Mouse (Mus musculus): ENCODE results near the gene Nxf1.

Nxf1 gene

DNA sequence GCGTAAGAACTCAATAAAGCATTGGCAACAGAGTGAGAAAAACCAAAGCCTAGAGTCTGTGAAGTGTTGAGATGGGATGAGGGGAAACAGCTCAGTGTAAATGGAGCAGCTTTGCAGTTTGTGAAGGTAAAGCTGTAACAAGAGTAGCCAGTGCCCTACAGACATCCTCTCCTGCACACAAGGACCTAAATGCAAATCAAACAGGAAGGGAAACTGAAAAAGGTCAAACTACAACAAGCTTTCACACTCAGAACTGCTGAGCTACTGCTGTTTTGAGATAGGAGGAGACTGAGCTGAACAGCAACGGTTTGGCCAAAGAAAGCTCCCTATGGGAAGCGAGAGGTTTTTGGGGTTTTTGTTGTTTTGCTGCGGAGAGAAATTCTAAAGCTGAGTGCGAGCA lies 49.9 kb downstream of the Nxf1 start:
- H3K4me3 ChIP-seq (replicated peaks; ENCODE audit: low read length): 0 out of 2 replicates have a peak overlapping the region, but pooled peaks have one; percentile 17
- peaks cover 54% of the 10 kb centered on the region for H3K4me1 ChIP-seq (replicated peaks; ENCODE audit: low read depth, low read length)
- no peaks in the 10 kb centered on the region for H3K27me3 ChIP-seq (ENCODE audit: insufficient read depth, low read length)
- H3K9me3 ChIP-seq (ENCODE audit: low read length): no peaks in the 10 kb centered on the region
- TF ChIP-seq POU5F1 (IDR thresholded peaks at IDR 0.05; ENCODE audit: borderline replicate concordance, low read length) (no peak), NANOG (IDR thresholded peaks at IDR 0.05; ENCODE audit: borderline replicate concordance, low read length) (no peak), CTCF (conservative IDR thresholded peaks at IDR 0.05; ENCODE audit: low read length) (no peak)
- peaks cover 86% of the 10 kb centered on the region for H3K36me3 ChIP-seq (ENCODE audit: insufficient read depth, low read length)

DNA sequence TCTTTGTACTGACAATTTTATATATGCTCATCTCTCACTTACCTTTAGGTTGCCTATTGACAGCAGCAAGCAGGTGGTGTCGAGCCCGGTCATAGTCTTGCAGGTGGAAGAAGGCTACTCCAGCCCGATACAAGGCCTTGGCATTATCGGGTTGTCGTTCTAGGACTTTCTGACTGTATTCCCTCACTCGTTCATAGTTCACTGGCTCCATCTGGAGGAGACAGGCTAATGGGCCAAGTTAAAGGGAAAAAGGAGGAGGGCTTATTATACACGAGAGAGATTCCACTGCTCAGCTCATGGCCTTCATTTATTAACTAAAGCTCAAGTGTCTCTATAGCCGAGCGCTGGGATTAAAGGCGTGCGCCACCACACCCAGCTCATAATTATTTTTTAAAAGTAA lies 58.9 kb downstream of the Nxf1 start:
- H3K36me3 ChIP-seq (ENCODE audit: insufficient read depth, low read length): peaks cover 75% of the 10 kb centered on the region
- H3K9me3 ChIP-seq (ENCODE audit: low read length): no peaks in the 10 kb centered on the region
- no peak overlapping the region for H3K4me3 ChIP-seq (replicated peaks; ENCODE audit: low read length)
- peaks cover 36% of the 10 kb centered on the region for H3K4me1 ChIP-seq (replicated peaks; ENCODE audit: low read depth, low read length)
- H3K27me3 ChIP-seq (ENCODE audit: insufficient read depth, low read length): no peaks in the 10 kb centered on the region
- TF ChIP-seq NANOG (IDR thresholded peaks at IDR 0.05; ENCODE audit: borderline replicate concordance, low read length) (no peak), CTCF (conservative IDR thresholded peaks at IDR 0.05; ENCODE audit: low read length) (no peak), POU5F1 (IDR thresholded peaks at IDR 0.05; ENCODE audit: borderline replicate concordance, low read length) (no peak)

DNA sequence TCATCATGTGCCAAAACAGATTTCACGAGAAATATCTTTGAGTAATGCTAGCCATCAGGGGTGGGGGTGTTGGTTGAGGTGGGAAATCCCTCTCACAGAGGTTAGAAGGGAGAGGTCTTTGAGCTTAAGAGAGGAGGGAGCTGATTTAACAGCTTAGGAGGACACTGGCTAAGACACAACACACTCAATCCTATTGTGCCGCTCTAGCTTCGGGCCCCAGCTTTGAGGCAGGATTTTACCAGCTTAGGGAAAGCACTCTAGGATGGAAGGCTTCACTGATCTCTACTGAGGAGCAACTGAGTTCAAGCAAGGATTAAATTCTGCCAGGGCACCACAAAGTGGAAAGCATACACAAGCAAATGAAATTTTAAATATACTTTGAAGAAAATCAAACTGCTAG lies 60.1 kb downstream of the Nxf1 start:
- H3K36me3 ChIP-seq (ENCODE audit: insufficient read depth, low read length): peaks cover 76% of the 10 kb centered on the region
- TF ChIP-seq NANOG (IDR thresholded peaks at IDR 0.05; ENCODE audit: borderline replicate concordance, low read length) (no peak), CTCF (conservative IDR thresholded peaks at IDR 0.05; ENCODE audit: low read length) (no peak), POU5F1 (IDR thresholded peaks at IDR 0.05; ENCODE audit: borderline replicate concordance, low read length) (no peak)
- H3K27me3 ChIP-seq (ENCODE audit: insufficient read depth, low read length): no peaks in the 10 kb centered on the region
- H3K4me3 ChIP-seq (replicated peaks; ENCODE audit: low read length): no peak overlapping the region
- H3K9me3 ChIP-seq (ENCODE audit: low read length): no peaks in the 10 kb centered on the region
- peaks cover 48% of the 10 kb centered on the region for H3K4me1 ChIP-seq (replicated peaks; ENCODE audit: low read depth, low read length)

DNA sequence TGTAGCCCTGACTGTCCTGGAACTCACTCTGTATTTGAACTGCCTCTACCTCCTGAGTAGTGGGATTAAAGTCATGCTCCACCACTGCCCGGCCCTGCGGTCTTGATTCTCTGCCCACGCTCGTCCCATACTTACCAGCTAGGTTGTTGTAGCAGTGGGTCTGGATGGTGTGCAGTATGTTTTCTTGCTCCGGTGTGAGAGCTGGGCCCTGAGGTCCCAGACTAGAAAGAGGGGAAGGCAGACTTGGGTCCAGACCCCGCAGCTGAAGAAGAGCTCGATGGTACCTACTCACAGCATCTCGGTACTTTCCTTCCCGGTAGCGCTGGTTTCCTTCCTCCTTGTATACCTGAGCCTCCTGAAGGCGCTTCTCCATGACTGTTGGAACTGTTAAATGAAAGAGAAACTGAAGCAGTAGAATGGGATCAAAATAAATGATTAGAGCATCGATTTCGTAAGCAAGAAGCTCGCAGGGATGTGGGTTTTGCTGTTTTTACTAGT lies 61.5 kb downstream of the Nxf1 start:
- H3K4me3 ChIP-seq (replicated peaks; ENCODE audit: low read length): peak overlapping the region; percentile 99
- H3K4me1 ChIP-seq (replicated peaks; ENCODE audit: low read depth, low read length): peaks cover 61% of the 10 kb centered on the region
- peaks cover 75% of the 10 kb centered on the region for H3K36me3 ChIP-seq (ENCODE audit: insufficient read depth, low read length)
- H3K27me3 ChIP-seq (ENCODE audit: insufficient read depth, low read length): no peaks in the 10 kb centered on the region
- no peaks in the 10 kb centered on the region for H3K9me3 ChIP-seq (ENCODE audit: low read length)
- no peak for TF ChIP-seq CTCF (conservative IDR thresholded peaks at IDR 0.05; ENCODE audit: low read length)
- no peak for TF ChIP-seq POU5F1 (IDR thresholded peaks at IDR 0.05; ENCODE audit: borderline replicate concordance, low read length)
- no peak for TF ChIP-seq NANOG (IDR thresholded peaks at IDR 0.05; ENCODE audit: borderline replicate concordance, low read length)

DNA sequence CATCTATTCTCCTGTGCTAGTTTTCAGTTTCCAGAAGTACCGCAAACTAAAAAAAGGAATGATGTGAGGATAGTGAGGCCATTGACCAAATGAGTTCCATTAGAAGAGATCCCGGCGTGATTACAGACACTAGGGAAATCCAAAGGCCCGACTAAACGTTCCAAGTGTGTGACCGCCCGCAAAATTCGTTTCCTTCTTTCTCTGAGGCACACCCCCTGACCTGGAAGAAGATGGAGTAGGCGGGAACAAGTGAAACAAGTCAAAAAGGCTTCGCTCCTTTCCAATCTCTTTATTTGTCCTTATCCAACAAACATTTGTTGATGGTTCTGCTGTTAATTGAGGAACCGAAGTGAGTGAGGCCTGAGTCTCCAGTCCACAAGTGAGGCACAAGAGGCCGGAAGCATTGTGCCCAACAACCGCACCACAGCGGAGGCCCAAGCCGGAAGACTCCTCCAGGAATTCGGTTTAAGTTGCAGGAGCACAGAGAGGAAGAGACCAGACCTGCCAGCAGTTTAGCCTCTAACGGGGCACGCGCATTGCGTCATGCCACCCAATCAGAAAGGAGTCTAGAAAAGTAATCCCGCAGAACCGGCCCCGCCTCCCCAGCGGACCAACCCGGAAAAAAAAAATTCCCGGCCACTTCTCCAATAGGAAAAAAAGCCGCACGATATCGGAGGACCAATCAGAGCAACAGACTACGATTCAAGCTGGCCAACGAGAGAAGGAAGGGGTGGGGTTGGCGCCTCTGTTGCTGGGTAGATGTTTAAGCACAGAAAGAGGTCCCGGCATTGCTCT lies 62.1 kb downstream of the Nxf1 start, which contains the start of gene Ttc9c:
Gene Ttc9c, minus strand, starts transcription at position 533 of the 795 bp plus-strand sequence.
- Histone ChIP-seq H3K9me3 (ENCODE audit: low read length) (no peaks in the 10 kb centered on the region), H3K4me1 (replicated peaks; ENCODE audit: low read depth, low read length) (peaks cover 63% of the 10 kb centered on the region), H3K27me3 (ENCODE audit: insufficient read depth, low read length) (no peaks in the 10 kb centered on the region), H3K4me3 (replicated peaks; ENCODE audit: low read length) (peak within 1 kb of the TSS; percentile 99), H3K36me3 (ENCODE audit: insufficient read depth, low read length) (peaks cover 75% of the 10 kb centered on the region)
- TF ChIP-seq NANOG (IDR thresholded peaks at IDR 0.05; ENCODE audit: borderline replicate concordance, low read length) (no peak), POU5F1 (IDR thresholded peaks at IDR 0.05; ENCODE audit: borderline replicate concordance, low read length) (no peak), CTCF (conservative IDR thresholded peaks at IDR 0.05; ENCODE audit: low read length) (no peak)

DNA sequence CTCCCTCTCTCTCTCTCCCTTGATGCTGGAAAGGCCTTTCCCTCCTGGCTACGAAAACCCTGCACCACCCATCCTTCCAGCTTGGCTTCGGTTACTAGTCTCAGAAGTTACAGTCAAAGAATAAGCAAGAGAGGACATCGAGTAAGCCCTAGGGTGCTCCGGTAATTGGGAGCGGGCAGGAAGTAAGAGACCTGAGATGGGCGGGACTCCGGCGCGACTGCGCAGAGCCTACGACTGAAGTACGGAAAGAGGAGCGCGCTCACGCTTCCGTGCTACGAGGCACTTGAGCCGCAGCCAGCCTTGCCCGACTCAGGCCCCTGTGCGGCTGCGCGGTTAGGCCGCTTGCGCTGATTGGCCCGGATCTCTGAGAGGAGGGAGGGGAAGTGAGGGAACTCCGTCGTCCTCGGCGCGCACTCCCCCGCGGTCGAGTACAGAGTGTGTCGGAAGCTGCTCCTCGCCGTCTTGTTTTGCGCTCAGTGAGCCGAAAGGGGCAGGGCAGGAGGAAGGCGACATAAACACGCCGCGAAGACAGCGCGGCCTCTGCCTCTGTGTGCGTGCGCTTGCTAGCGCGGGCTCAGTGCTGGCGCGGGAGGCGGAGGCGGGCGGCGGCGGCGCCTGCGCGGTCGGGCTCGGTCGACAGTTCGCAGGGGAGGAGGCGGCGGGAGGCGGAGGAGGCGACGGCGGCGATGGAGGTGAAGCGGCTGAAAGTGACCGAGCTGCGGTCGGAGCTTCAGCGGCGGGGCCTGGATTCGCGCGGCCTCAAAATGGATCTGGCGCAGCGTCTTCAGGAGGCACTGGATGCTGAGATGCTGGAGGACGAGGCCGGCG lies 62.9 kb downstream of the Nxf1 start, which contains the start of gene Hnrnpul2:
Gene Hnrnpul2, plus strand, starts transcription at position 415 of the 828 bp plus-strand sequence.
- no peaks in the 10 kb centered on the region for H3K27me3 ChIP-seq (ENCODE audit: insufficient read depth, low read length)
- peaks cover 65% of the 10 kb centered on the region for H3K4me1 ChIP-seq (replicated peaks; ENCODE audit: low read depth, low read length)
- no peak for TF ChIP-seq POU5F1 (IDR thresholded peaks at IDR 0.05; ENCODE audit: borderline replicate concordance, low read length)
- no peak for TF ChIP-seq NANOG (IDR thresholded peaks at IDR 0.05; ENCODE audit: borderline replicate concordance, low read length)
- no peak for TF ChIP-seq CTCF (conservative IDR thresholded peaks at IDR 0.05; ENCODE audit: low read length)
- H3K36me3 ChIP-seq (ENCODE audit: insufficient read depth, low read length): peaks cover 76% of the 10 kb centered on the region
- peak within 1 kb of the TSS; percentile 99 for H3K4me3 ChIP-seq (replicated peaks; ENCODE audit: low read length)
- no peaks in the 10 kb centered on the region for H3K9me3 ChIP-seq (ENCODE audit: low read length)
